Mouse (Mus musculus) stomach, embryonic 14.5 days (tissue): ENCODE measurements around the gene Ercc5. TPM values are rescaled to one million over a fixed set of nuclear protein-coding genes. Genes with fewer than 3 reads are reported as not detected.

Experiments used
- ATAC-seq: fragments of 200-750 bp; cut with Nextera tagmentation; 2 replicates; pipeline ENCODE4 v1.8.0; 2017; ENCODE audit warnings: low read depth, moderate TSS enrichment; ENCODE audit not compliant: insufficient number of reproducible peaks, insufficient read depth, low FRiP score
- H3K27ac ChIP-seq: fragments of 300-500 bp; sonication (generic); 2 replicates; pipeline ENCODE4 v1.5.1; 2014; ENCODE audit warnings: mild to moderate bottlenecking, low read length, moderate library complexity, mixed read lengths
- H3K27me3 ChIP-seq: fragments of 300-500 bp; sonication (generic); 2 replicates; pipeline ENCODE4 v1.6.1; 2014; ENCODE audit warnings: low read length, control low read depth, mixed read lengths; ENCODE audit not compliant: control insufficient read depth, insufficient read depth
- H3K36me3 ChIP-seq: fragments of 300-500 bp; sonication (generic); 2 replicates; pipeline ENCODE4 v1.6.1; 2014; ENCODE audit warnings: mild to moderate bottlenecking, control low read depth, low read length, moderate library complexity, mixed read lengths; ENCODE audit not compliant: control insufficient read depth, insufficient read depth
- H3K4me1 ChIP-seq: fragments of 300-500 bp; sonication (generic); 2 replicates; pipeline ENCODE4 v1.6.1; 2014; ENCODE audit warnings: low read length, control low read depth, mixed read lengths; ENCODE audit not compliant: control insufficient read depth, insufficient read depth
- H3K4me2 ChIP-seq: fragments of 300-500 bp; sonication (generic); replicated peaks from 2 replicates; pipeline ENCODE4 v1.6.1; 2014; ENCODE audit warnings: low read depth, low read length, control low read depth
- H3K4me3 ChIP-seq: fragments of 300-500 bp; sonication (generic); 2 replicates; pipeline ENCODE4 v1.5.1; 2014; ENCODE audit warnings: low read depth, low read length, control low read depth
- H3K9ac ChIP-seq: fragments of 300-500 bp; sonication (generic); replicated peaks from 2 replicates; pipeline ENCODE4 v1.6.1; 2014; ENCODE audit warnings: low read depth, mild to moderate bottlenecking, control low read depth, low read length, moderate library complexity, mixed read lengths
- H3K9me3 ChIP-seq: fragments of 300-500 bp; sonication (generic); 2 replicates; pipeline ENCODE4 v1.6.1; 2016; ENCODE audit warnings: low read depth, low read length, control low read depth; ENCODE audit not compliant: control insufficient read depth
- WGBS: fragments of 180-500 bp; shearing (Covaris S2); extraction: QIAGEN DNeasy Blood & Tissue Kit; methylation state at CpG from one replicate; pipeline ENCODE4 v1.1.7; 2014; 5-methylcytosine and 5-hydroxymethylcytosine counted together
- polyA plus RNA-seq: library from polyadenylated mRNA; unstranded; fragments of >200 nt; fragmentation: Nextera tagmentation; extraction: Ambion mirVana; gene quantifications from 2 replicates; pipeline ENCODE4 v1.2.1, GENCODE M21; 2014

The Ercc5 gene
- polyA plus RNA-seq, 1 experiment from 2014 or later: 24.6 TPM

DNA sequence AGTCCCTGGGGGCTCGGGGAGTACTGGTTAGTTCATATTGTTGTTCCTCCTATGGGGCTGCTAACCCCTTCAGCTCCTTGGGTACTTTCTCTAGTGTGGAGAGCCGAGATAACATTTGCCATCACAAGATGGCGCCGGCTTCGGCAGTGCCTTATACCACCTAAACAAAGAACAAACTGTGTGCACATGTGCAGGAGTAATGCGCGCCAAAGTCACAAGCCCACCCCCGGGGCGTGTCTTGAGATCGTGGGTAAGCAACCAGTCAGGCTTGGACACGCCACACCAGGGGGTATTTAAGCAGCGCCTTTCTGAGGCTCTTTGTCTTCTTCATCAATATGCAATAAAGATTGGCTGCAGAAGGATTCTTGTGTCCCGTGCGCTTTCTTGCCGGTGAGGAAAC lies 55.3 kb downstream of the Ercc5 start:
- ATAC-seq: no peak
- Histone ChIP-seq H3K9me3 (no peaks in the 10 kb centered on the region), H3K4me3 (no peak overlapping the region), H3K4me2 (no peak overlapping the region), H3K27me3 (no peaks in the 10 kb centered on the region), H3K36me3 (no peaks in the 10 kb centered on the region), H3K4me1 (no peaks in the 10 kb centered on the region), H3K27ac (no peak overlapping the region), H3K9ac (no peak overlapping the region)
- WGBS: 91% methylated on average over 15 of the region's 15 CpGs

GRCm38 (mm10) chr1:44214443-44214842 lies 66.9 kb downstream of the Ercc5 start:
- Histone ChIP-seq H3K4me1 (no peaks in the 10 kb centered on the region), H3K9ac (no peak overlapping the region), H3K27ac (no peak overlapping the region), H3K27me3 (no peaks in the 10 kb centered on the region), H3K9me3 (no peaks in the 10 kb centered on the region), H3K4me3 (no peak overlapping the region), H3K36me3 (no peaks in the 10 kb centered on the region), H3K4me2 (no peak overlapping the region)
- 51% methylated on average over 2 of the region's 2 CpGs for WGBS
- ATAC-seq: no peak

GRCm38 (mm10) chr1:44216352-44217116 lies 69.0 kb downstream of the Ercc5 start:
- Histone ChIP-seq H3K4me2 (no peak overlapping the region), H3K27ac (no peak overlapping the region), H3K27me3 (no peaks in the 10 kb centered on the region), H3K4me3 (no peak overlapping the region), H3K9me3 (no peaks in the 10 kb centered on the region), H3K4me1 (no peaks in the 10 kb centered on the region), H3K36me3 (no peaks in the 10 kb centered on the region), H3K9ac (no peak overlapping the region)
- 48% methylated on average over 2 of the region's 2 CpGs for WGBS
- ATAC-seq: no peak

- Histone ChIP-seq H3K4me2 (no peak overlapping the region), H3K9ac (no peak overlapping the region), H3K4me3 (no peak overlapping the region), H3K4me1 (no peaks in the 10 kb centered on the region), H3K36me3 (no peaks in the 10 kb centered on the region), H3K27ac (no peak overlapping the region), H3K27me3 (no peaks in the 10 kb centered on the region), H3K9me3 (no peaks in the 10 kb centered on the region)
- no peak for ATAC-seq
- 53% methylated on average over 2 of the region's 2 CpGs for WGBS
Measured at GRCm38 (mm10) chr1:44217118-44217517, 69.6 kb downstream of the Ercc5 start.

GRCm38 (mm10) chr1:44218876-44219275 lies 71.3 kb downstream of the Ercc5 start, which contains the start of gene Mettl21e:
Gene Mettl21e (minus strand): TSS chr1:44218961.
- Histone ChIP-seq H3K4me3 (no peak within 1 kb of the TSS), H3K27me3 (no peaks in the 10 kb centered on the region), H3K36me3 (no peaks in the 10 kb centered on the region), H3K4me2 (no peak within 1 kb of the TSS), H3K27ac (no peak within 1 kb of the TSS), H3K4me1 (no peaks in the 10 kb centered on the region), H3K9me3 (no peaks in the 10 kb centered on the region), H3K9ac (no peak within 1 kb of the TSS)
- no peak for ATAC-seq
- 26% methylated on average over 1 of the region's 1 CpGs for WGBS

- ATAC-seq: peak; percentile 42; the same call in 1 of the 2 replicates
- Histone ChIP-seq H3K27ac (no peak overlapping the region), H3K27me3 (no peaks in the 10 kb centered on the region), H3K9ac (no peak overlapping the region), H3K36me3 (no peaks in the 10 kb centered on the region), H3K4me1 (no peaks in the 10 kb centered on the region), H3K4me3 (no peak overlapping the region), H3K9me3 (no peaks in the 10 kb centered on the region), H3K4me2 (no peak overlapping the region)
- WGBS: 34% methylated on average over 2 of the region's 2 CpGs
Measured at GRCm38 (mm10) chr1:44229044-44229443, 81.5 kb downstream of the Ercc5 start.

Other genes starting within 250 kb of the Ercc5 start
- gene Tpp2, start 214.1 kb upstream of the Ercc5 start, polyA plus RNA-seq: 60.4 and 63.6 TPM in 2 replicates
- gene Mettl21c, start 127.7 kb upstream of the Ercc5 start, polyA plus RNA-seq: 0.48 and 0.88 TPM in 2 replicates
- 0.14 and 0.23 TPM in 2 replicates for gene Gm8251, start 85.8 kb upstream of the Ercc5 start, polyA plus RNA-seq
- gene Tex30, start 45.3 kb upstream of the Ercc5 start, polyA plus RNA-seq: 73.4 and 77.6 TPM in 2 replicates
- 59.9 and 65.5 TPM in 2 replicates for gene Kdelc1, start 28.9 kb upstream of the Ercc5 start, polyA plus RNA-seq
- gene Bivm, start 28.8 kb upstream of the Ercc5 start, polyA plus RNA-seq: 23.9 and 24.2 TPM in 2 replicates
- gene Mettl21e, start 71.2 kb downstream of the Ercc5 start, polyA plus RNA-seq: 0.10 TPM in 1 of 2 replicates, not detected in the other